Mouse (Mus musculus) gastrocnemius, adult 2 months (tissue): Measurements from ENCODE around the gene Sema3e. TPM values are rescaled to one million over a fixed set of nuclear protein-coding genes. Genes with fewer than 3 reads are reported as not detected.

ENCODE experiments used
- DNase-seq: peaks from one replicate; pipeline ENCODE4 v3.0.0; 2022
- H3K27ac ChIP-seq: fragments of 200-600 bp; 2 replicates; pipeline ENCODE4 v1.8.1; 2022; ENCODE audit warnings: mild to moderate bottlenecking
- H3K4me3 ChIP-seq: fragments of 200-600 bp; 2 replicates; pipeline ENCODE4 v1.8.1; 2022; ENCODE audit warnings: mild to moderate bottlenecking, moderate library complexity
- CTCF ChIP-seq: fragments of 200-600 bp; IDR thresholded peaks from 2 replicates; pipeline ENCODE4 v1.8.1; 2022; ENCODE audit warnings: antibody characterized with exemption, mild to moderate bottlenecking, moderate library complexity
- intact Hi-C: fragments of 180-260 bp; cut with DNase I; formaldehyde crosslinking; loops from one replicate; pipeline ENCODE4 v1.15.1; 2025
- total RNA-seq, 2 experiments: library from RNA; stranded (reverse); gene quantifications; 2 replicates each; pipeline ENCODE4 v1.2.3; 2021

Sema3e gene
- total RNA-seq, 2 experiments from 2014 or later = 0.23 to 0.36 TPM

DNA sequence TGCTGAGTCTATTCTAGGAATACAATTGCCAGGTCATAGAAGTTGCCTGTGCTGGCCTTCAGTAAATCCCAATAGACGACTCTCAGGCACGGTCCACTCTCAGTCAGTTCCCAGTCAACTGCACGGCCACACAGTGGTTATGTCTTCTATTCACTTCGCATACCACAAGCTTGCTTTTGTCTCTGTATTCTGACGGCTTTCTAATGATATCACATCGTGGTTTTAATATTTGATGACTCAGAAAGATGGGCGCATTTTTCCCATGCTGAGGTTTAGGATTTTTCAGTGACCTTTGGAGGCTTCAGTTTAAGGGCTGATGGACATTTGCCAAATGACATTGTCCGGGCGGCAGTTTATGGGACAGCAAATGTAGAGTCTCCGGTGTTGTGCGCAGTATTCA is 157.1 kb downstream of the Sema3e start:
- Histone ChIP-seq H3K4me3 (no peak overlapping the region), H3K27ac (no peak overlapping the region)
- no peak for DNase-seq
- intact Hi-C loops = no loop called here
- no peak for TF ChIP-seq CTCF

DNA sequence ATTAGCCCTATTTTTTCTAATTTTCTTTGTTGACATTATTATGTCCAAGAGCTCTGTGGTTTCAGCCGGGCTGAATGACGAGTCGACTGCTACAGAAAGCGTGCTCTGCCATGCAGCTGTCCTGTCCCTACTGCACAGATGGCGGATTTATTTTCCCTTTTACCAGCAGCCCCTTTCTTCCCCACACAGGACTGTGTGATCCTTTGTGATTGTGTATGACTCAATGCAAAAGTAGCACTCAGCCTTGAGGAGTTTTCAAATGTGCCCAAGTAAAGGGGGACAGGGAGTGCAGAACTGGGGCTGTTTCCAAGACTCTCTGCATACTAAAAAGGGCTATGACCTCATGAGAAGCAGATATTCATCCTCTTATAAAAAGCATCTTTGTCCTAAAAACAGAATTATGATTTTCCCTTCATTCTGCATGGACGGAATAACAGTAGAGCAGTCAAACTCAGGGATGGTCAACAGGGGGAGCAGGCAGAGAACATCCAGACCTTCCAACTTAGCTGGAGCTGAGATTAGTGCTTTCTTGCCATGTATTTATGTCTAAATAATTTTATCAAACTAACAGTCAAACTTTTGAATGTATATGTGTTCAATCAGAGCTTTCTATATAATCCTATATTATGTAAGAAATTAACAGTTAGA is 170.2 kb downstream of the Sema3e start:
- Histone ChIP-seq H3K27ac (no peak overlapping the region), H3K4me3 (no peak overlapping the region)
- DNase-seq = no peak
- no peak for TF ChIP-seq CTCF
- intact Hi-C loops = no loop called here

DNA sequence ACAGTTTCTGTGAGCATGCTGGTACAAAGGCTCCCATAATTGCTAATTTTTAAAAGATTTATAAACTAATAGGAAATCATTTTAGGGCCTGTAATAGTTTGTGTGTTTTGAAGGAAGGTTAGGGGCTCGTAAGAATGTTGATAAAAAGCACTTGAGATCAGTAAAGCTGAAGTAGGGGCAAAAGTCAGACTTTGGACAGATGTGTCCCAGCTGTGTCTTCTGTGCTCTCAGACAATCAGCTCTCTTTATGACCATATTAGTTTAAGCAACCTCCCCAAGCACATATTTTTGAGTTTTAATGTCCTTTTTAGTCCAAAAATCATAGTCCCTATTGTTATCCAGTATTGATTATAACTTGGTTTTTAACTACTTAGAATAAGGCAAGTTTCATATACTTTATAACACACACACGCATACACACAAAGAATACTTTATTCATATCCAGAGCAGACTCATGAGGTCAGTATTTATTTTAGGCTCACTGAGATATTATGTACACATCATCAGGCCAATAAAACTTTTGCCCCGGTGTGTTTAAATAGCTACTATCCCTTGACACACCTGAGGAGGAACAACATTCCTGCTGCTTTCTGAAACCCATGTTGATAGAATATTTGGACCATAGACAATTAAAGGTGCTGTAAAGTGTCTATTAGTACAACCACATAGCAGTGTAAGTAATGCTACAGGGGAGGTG is 173.4 kb downstream of the Sema3e start:
- DNase-seq = no peak
- Histone ChIP-seq H3K4me3 (no peak overlapping the region), H3K27ac (no peak overlapping the region)
- no peak for TF ChIP-seq CTCF
- intact Hi-C loops = no loop called here

DNA sequence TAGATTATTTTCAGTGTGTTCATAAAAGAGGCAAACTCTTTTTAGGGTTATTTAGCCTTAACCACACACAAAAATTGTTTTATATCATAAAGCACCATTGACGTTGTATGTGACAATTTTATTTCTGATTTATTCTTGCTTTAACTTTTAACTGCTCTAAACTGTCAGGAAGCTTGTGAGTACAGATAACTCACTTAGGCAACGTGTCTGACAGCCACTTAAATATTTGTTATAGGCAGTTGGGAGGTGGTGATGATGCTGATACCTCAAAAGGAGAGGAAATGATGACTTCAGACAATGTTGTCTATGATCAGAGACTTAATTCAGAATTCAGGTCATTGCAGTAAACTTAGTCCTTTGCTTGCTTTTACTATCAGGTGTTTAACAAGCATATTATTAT is 181.7 kb downstream of the Sema3e start:
- intact Hi-C loops = no loop called here
- no peak for TF ChIP-seq CTCF
- DNase-seq = no peak

DNA sequence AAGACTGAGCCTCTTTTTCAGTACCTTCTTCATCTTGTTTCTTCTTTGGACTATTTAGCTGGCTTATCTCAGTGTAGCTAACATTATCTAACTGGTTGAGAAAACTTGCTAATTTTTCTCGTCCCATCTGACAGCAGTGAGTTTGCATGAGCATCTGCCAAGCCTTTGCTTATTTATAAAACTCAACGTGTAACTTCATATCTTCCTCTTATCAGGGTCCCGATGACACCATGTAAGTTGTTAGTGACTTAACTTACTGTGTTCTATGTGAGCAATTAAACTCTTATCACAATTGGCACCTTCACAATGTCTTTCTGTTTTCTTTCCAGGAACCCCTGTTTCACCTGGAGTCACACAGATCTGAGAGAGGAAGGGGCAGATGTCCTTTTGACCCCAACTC is 184.9 kb downstream of the Sema3e start:
- intact Hi-C loops = no loop called here
- no peak overlapping the region for H3K4me3 ChIP-seq
- no peak overlapping the region for H3K27ac ChIP-seq
- no peak for TF ChIP-seq CTCF
- no peak for DNase-seq

More for the DNA sequence above, 181.7 kb downstream of the Sema3e start:
- H3K4me3 ChIP-seq = no peak overlapping the region
- no peak overlapping the region for H3K27ac ChIP-seq

DNA sequence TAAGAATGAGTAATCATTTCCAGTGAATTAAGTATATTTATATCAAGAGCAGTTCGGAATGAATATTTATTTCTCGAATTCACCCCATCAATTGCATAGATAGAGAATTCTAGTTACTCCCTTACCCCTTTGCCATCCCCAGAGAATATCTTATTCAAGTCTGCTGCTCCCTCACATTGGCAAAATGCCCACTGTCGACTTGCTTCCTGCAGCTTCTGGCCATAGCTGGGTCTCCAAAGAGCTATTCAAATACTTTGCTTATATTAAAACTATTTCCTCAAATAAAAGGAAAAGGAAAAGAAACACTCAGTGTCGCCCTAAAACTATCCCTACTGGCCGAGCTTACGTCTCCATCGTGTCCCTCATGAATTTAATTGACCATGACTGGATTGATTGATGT is 191.1 kb downstream of the Sema3e start:
- Histone ChIP-seq H3K27ac (no peak overlapping the region), H3K4me3 (no peak overlapping the region)
- intact Hi-C loops = no loop called here
- no peak for DNase-seq
- TF ChIP-seq CTCF = no peak

DNA sequence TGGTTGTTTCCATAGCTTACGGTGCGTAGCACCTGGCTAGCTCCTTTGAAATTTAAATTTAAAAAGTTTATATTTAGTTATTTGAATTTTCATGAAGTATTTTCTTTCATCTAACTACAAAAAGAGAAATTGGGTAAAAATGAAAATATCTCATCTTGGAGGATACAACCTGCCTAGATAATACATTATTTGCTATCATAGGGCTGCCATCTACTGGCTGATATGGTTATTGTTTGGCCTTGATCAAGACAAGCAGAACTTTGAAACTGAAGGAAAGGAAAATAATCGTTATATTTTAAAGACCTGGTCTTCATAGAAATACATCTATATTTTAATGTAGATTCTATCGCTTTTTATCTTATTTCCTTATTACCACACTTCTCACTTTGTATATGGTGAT is 193.6 kb downstream of the Sema3e start:
- H3K4me3 ChIP-seq = no peak overlapping the region
- peak; percentile 41 for TF ChIP-seq CTCF
- intact Hi-C loops = no loop called here
- no peak overlapping the region for H3K27ac ChIP-seq
- DNase-seq = no peak

DNA sequence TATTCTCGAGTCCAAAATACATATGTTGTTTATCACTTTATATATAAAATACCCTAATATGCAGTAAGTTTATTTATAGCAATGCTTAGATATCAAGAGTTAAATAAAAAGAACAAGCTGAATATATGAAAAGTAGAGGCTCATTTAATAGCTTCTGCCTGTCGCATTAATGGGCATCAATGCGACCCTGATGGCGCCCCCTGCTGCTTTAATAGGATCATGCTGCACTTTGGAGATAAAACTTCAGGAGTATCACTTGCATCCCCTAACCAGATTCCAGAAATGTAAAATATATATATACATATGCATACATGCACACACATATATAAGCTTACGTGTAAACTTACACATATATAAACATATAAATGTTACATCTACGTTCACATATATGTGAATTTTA is 199.4 kb downstream of the Sema3e start:
- TF ChIP-seq CTCF = no peak; the same call in 1 of the 2 replicates
- intact Hi-C loops = no loop called here
- Histone ChIP-seq H3K4me3 (no peak overlapping the region), H3K27ac (no peak overlapping the region)
- DNase-seq = no peak

DNA sequence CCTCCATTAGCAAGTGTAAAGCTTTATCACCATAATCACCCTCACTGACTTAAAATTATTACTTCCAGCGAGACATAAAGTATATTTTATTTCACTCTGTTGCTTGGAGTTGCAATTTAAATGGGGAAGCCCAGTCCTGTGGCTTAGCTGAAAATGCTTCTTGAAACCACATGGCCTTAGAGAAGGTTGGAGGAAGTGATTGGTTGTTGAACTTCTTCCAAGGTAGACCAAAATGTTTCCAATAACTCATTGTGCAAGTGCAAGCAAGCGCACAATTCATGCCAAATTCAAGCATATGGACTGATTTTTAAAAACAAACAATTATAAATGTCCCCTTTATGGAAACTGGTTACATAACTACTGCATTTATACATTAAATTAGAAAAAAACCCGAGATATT is 206.0 kb downstream of the Sema3e start:
- H3K27ac ChIP-seq = no peak overlapping the region
- intact Hi-C loops = no loop called here
- TF ChIP-seq CTCF = no peak
- no peak for DNase-seq
- no peak overlapping the region for H3K4me3 ChIP-seq

DNA sequence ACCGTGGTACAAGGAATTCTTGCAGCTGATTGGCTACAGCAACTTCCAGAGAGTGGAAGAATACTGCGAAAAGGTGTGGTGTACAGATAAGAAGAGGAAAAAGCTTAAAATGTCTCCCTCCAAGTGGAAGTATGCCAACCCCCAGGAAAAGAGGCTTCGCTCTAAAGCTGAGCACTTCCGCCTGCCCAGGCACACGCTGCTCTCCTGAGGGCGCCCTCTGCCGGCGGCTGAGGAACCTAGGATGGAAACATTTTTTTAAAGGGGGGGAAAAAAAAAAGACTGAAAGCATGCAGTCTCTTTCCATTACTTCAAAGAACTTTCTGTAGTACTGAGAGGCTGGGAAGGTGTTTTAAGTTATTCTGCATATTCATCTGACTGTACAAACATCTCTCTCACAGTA is 227.5 kb downstream of the Sema3e start:
- no peak overlapping the region for H3K4me3 ChIP-seq
- TF ChIP-seq CTCF = peak; percentile 48
- no peak overlapping the region for H3K27ac ChIP-seq
- DNase-seq = peak; percentile 21
- intact Hi-C loops = no loop called here

DNA sequence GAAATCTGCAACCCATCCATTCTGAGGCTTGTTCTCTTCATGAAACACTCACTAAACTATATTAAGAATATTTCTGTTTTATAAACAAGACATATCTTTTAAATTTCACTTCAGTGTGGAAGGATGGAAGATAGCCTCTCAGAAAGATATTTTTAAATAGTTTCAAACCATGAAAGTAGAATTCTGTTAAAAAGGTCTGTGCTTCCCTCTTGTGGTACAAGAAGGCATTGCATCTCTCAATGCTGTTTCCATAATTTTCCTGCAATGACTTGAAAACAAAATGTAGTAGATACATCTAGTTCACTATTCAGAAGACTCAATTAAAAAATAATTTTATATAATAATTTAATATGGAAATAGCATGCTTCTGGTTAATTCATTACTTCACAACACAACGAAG is 228.3 kb downstream of the Sema3e start:
- intact Hi-C loops = no loop called here
- Histone ChIP-seq H3K4me3 (no peak overlapping the region), H3K27ac (no peak overlapping the region)
- DNase-seq = no peak
- peak; percentile 67 for TF ChIP-seq CTCF

DNA sequence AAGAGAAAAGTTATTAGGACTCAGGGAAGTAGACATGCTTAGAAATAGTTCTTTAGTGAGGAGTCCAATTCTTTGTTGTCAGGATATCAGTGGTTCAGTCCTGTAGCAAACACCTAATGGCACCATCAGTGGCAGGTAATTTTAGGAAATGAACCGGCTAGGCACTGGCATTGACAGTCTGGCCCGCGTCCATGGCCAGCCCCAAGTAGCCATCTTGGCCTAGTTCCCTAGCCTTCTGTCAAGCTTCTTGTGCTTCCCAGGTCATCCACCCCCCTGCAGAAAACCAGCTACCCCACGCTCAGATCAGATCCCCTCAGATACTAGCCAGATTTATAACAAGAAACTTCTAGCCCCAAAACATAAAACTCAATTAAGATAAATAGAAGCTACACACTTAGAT is 235.1 kb downstream of the Sema3e start:
- intact Hi-C loops = no loop called here
- Histone ChIP-seq H3K4me3 (no peak overlapping the region), H3K27ac (no peak overlapping the region)
- TF ChIP-seq CTCF = no peak
- no peak for DNase-seq

DNA sequence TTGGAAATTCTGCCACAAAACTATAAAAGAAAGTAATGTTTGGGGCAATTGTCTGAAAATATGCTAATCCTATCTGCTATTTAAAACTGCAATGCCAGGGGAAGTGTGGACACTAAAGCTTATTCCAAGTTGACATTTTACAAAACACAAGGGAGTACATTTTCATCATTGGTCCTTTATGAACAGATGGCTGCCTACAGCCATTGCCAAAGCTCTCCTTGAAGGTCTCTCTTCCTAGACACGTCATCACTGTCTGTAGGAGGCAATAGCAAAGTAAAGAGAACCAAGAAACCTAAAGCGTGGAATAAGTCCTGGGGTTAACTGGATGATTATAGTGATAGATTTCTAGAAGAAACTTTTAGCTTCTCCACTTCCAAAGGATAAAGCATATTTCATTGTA is 242.3 kb downstream of the Sema3e start:
- DNase-seq = no peak
- TF ChIP-seq CTCF = no peak
- Histone ChIP-seq H3K4me3 (no peak overlapping the region), H3K27ac (no peak overlapping the region)
- intact Hi-C loops = no loop called here

Other genes starting within 250 kb of the Sema3e start
- gene Speer3, start 233.7 kb upstream of the Sema3e start, total RNA-seq = not detected